Mouse (Mus musculus): ENCODE data around the gene Plin4. TPM values are rescaled to one million over a fixed set of nuclear protein-coding genes. Genes with fewer than 3 reads are reported as not detected.

Plin4 gene
- total RNA-seq (2021) = 76.6 and 87.5 TPM in 2 replicates
- long read RNA-seq, experiment 1, partial matches to known transcripts = 0 of 7 reads
- long read RNA-seq, experiment 1, other reads (novel, unspliced or antisense) = 7 of 7 reads
- long read RNA-seq, experiment 2, partial matches to known transcripts = 3 of 12 reads
- long read RNA-seq, experiment 2, other reads (novel, unspliced or antisense) = 9 of 12 reads

GRCm38 (mm10) chr17:56109219-56110051, at the start of gene Plin4:
Gene Plin4 (minus strand): TSS chr17:56109803.
- DNase-seq = peak; percentile 77

- peak; percentile 91 for DNase-seq
Observed at GRCm38 (mm10) chr17:56153643-56154042, 44.0 kb upstream of the Plin4 start.

GRCm38 (mm10) chr17:56149897-56150296, 40.3 kb upstream of the Plin4 start:
- DNase-seq = no peak

GRCm38 (mm10) chr17:56148790-56149618, 39.4 kb upstream of the Plin4 start:
- no peak for DNase-seq

- no peak for DNase-seq
Observed at GRCm38 (mm10) chr17:56148280-56148679, 38.7 kb upstream of the Plin4 start.

GRCm38 (mm10) chr17:56147420-56147819, 37.8 kb upstream of the Plin4 start:
- no peak for DNase-seq

- DNase-seq = no peak
Observed at GRCm38 (mm10) chr17:56146131-56146530, 36.5 kb upstream of the Plin4 start.

GRCm38 (mm10) chr17:56144546-56144945, 34.9 kb upstream of the Plin4 start:
- DNase-seq = no peak

- DNase-seq = no peak
Observed at GRCm38 (mm10) chr17:56141702-56142605, 32.4 kb upstream of the Plin4 start.

- peak; percentile 76 for DNase-seq
Observed at GRCm38 (mm10) chr17:56139858-56140595, 30.4 kb upstream of the Plin4 start, which contains the start of gene Sema6b. Gene Sema6b (minus strand): TSS chr17:56140343.

GRCm38 (mm10) chr17:56139355-56139754, 29.8 kb upstream of the Plin4 start:
- DNase-seq = no peak

- DNase-seq = no peak
Observed at GRCm38 (mm10) chr17:56137839-56138613, 28.4 kb upstream of the Plin4 start.

GRCm38 (mm10) chr17:56136558-56136957, 27.0 kb upstream of the Plin4 start:
- DNase-seq = no peak

- DNase-seq = peak; percentile 88
Observed at GRCm38 (mm10) chr17:56134463-56134971, 24.9 kb upstream of the Plin4 start.

- peak; percentile 80 for DNase-seq
Observed at GRCm38 (mm10) chr17:56133457-56134363, 24.1 kb upstream of the Plin4 start.

- DNase-seq = peak; percentile 79
Observed at GRCm38 (mm10) chr17:56132661-56133060, 23.1 kb upstream of the Plin4 start.

GRCm38 (mm10) chr17:56131814-56132213, 22.2 kb upstream of the Plin4 start:
- peak; percentile 89 for DNase-seq

- DNase-seq = no peak
Observed at GRCm38 (mm10) chr17:56131136-56131535, 21.5 kb upstream of the Plin4 start.

- DNase-seq = peak; percentile 21
Observed at GRCm38 (mm10) chr17:56128246-56128645, 18.6 kb upstream of the Plin4 start.

Measured in adrenal gland, postnatal 14 days (tissue).